Mouse (Mus musculus): ENCODE results near the gene Notch1.

Gene Notch1

GRCm38 (mm10) chr2:26529881-26530280 lies 13.4 kb upstream of the Notch1 start:
- DNase-seq (ENCODE audit: low read depth, low spot score), result no peak

GRCm38 (mm10) chr2:26529221-26529805 lies 12.8 kb upstream of the Notch1 start:
- DNase-seq (ENCODE audit: low read depth, low spot score), result no peak

GRCm38 (mm10) chr2:26526443-26527257 lies 10.2 kb upstream of the Notch1 start:
- DNase-seq (ENCODE audit: low read depth, low spot score), result no peak

DNA sequence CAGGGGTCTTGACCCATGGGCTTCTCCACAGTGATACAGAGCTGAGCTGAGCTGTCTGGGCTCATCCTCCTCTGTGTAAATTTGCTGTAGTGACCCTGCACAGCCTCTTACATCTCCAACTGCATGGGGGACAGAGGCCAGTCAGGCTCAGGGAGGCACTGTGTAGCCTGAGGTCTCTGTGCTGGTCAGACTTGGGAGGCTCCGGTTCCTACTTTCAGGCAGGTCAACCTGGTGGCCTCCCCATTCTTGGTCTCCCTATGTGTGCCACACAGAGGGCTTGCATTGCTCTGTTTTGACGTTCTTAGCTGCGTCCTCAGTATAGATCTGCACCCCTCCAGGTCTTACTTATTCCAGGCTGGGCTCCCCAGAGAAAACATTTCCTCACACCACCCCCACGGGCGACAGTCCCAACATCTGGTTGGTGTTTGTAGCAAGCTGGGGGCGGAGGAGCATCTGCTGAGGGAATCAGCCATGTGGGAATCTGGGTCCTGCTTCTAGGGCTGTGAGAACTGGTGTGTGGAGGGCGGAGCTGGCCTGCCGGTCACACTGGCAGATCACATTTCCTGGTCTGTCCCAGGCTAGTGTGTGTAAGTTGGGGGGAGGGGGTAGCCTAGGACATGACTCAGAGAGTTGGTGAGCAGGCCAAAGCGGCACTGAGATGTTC lies 9.0 kb upstream of the Notch1 start:
- no peak for DNase-seq (ENCODE audit: low read depth, low spot score)

- DNase-seq (ENCODE audit: low read depth, low spot score), result no peak
Measured at GRCm38 (mm10) chr2:26522327-26522726, 5.9 kb upstream of the Notch1 start.

DNA sequence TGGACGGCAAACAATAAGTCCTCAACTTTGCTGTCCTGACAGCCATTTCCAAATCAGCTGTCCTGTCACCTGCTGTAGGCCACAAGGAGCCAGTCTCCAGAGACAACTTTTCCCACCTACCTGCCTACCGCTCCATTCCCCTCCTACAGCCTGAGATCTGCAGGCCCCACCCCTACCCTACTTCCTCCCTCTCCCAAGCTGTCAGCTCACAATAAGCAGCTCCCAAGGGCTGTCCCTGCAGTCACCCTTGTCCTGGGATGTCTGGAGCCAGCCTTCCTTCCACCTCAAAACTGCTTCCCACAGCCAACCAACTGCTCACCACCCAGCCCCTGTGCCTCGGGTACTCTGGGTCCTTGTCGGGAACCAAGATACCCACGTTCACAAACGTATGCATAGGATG lies 3.3 kb upstream of the Notch1 start:
- no peak for DNase-seq (ENCODE audit: low read depth, low spot score)

DNA sequence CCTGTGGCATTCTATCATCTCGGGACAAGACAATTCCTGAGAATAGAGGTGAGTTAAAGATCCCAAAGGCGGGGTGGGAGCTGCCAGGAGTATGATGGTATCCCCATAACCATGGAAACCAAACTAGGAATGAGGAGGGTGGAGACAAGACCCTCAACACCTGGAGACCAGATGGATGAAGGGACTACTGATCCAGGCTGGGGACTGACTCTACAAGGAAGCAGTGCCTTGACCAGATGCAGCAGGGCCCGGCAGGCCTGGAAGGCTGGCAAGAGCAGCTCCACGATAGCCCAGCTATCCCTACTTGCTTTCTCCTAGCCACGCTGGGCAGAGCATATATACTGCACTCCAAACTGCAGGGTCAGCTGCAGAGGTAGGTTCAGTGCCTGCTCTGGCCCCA lies 524 bp upstream of the Notch1 start:
- no peak for DNase-seq (ENCODE audit: low read depth, low spot score)

DNA sequence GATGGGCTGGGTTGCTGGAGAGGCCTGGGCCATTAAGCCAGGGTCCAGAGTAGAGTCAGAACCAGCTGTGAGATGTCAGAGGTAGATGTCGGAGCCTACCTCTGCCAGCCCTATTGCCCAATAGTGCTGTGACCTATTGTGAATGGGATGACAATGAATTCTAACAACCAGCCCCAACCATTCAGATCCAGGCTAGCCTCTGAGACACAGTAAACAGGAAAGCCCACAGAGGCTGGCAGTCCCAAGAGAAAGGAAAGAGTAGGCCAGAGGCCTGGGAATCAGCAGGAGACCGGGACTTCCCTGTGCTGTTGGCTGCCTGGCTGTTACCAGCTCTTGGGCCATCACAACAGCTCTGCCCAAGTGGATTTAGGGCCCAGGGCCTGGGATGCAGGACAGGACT lies 1.1 kb downstream of the Notch1 start:
- DNase-seq (ENCODE audit: low read depth, low spot score), result no peak

GRCm38 (mm10) chr2:26513105-26513745 lies 3.2 kb downstream of the Notch1 start:
- DNase-seq (ENCODE audit: low read depth, low spot score), result no peak

DNA sequence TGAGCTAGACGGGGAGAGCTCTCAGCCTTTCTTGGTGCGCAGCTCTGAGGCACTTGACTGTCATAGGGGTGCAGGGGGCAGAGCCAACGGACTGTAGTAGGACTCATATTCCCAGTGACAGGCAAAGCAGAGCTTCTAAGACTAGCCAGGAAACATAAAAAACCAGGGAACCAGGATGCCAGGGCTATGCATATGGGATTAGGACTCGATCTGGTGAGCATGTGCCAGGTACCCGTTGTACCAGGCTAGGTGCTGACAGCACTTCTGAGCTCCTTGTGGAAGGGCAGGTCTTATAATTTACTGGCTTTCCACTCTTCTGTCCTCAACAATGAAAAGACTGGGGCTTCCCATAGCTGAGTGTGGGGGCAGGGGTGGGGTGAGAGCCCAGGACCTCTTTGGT lies 7.8 kb downstream of the Notch1 start:
- DNase-seq (ENCODE audit: low read depth, low spot score), result no peak

GRCm38 (mm10) chr2:26507961-26508391 lies 8.5 kb downstream of the Notch1 start:
- no peak for DNase-seq (ENCODE audit: low read depth, low spot score)

DNA sequence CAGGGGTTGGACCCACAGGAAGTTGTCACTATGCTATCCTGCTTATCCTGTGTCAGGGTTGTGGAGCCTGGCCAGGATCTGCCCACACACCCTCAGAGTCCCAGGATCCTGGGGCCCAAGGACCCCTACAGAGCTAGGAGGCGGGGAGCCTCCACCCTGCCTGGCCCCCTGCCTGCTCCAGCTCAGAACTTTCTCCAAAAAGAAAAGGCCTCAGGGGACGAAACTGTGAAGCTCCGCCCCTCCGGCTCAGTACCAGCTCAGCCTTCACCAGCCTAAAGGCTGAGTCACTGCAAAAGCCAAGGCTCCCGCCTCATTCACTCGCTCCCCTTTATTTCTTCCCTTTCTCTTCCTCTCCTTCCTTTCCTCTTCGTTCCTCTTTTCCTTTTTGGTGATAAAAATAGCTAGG lies 9.0 kb downstream of the Notch1 start:
- no peak for DNase-seq (ENCODE audit: low read depth, low spot score)

- DNase-seq (ENCODE audit: low read depth, low spot score), result no peak
Measured at GRCm38 (mm10) chr2:26506746-26507280, 9.7 kb downstream of the Notch1 start.

DNA sequence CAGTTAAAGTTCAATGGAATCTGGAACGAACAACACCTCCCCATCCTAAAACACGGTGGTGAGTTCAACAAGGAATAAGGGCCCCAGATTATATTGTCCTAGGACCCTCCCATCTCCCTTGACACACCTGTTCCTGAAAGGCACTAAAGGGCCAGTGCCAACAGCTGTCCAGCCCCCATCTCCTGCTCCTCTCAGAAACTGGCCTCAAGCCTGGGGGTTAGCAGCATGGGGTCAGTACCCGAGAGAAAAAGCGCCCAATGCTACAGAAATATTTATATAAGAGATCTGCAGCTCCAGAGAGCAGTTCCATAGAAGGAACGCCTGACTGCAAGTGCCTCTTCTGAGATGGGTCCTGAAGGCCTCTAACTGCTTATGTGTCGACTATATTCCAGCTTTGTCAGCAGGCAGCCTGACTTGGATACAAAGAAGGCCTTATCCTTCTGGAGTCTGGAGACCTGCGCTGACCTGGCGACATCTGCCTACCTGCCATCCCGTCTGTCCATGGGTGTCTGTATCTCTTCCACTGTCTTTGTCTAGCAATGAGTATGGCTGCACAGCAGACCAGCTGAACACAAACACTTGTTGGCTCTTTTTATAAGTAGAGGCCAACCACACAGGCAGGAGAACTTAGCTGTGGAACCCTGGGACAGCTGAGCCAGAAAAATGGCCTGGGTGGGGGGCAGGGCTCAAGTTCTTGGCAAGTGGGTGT lies 11.5 kb downstream of the Notch1 start:
- DNase-seq (ENCODE audit: low read depth, low spot score), result no peak

DNA sequence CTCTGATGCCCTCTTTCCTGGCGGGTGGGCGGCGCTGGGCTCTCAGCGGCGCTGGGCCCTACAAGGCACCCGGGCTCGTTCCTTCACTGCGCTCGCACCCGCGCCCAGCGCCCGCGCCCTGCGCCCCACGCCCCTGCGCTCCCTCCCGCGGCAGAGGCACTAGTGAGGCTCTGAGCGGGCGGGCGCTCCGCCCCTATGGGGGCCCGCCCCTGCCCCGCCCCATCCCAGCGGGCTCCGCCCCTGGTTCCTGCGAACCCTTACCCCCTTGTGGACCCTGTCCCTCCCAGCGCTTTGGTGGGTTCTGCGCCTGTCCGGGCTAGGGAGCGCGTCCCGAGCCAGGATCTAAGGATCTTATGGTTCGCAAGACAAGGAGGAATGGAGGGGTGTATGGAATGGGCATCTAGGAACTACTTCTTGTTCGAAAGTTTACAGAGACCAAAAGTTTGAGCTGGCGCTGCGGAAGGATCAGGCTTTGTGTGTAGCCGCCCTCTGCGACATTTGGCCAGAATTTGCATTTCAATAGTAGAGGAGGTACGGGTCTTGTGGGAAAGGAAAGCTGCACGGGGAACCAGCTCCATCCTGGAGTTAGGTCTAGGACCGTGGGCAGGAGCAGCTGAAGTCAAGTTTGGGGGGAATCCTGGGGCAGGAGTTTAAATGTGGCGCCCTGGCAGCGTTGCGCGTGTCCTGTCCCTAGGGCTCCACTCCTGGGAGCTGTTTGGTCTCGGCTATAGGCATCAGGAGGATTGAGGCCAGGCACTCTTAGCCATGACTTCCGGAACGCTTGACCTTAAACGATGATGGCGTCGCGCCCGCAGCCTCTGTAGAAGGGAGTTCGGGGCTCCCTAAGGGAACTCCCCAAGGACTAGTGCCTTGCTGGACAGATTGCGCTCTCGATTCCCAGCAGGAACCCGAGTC lies 12.5 kb downstream of the Notch1 start:
- no peak for DNase-seq (ENCODE audit: low read depth, low spot score)

DNA sequence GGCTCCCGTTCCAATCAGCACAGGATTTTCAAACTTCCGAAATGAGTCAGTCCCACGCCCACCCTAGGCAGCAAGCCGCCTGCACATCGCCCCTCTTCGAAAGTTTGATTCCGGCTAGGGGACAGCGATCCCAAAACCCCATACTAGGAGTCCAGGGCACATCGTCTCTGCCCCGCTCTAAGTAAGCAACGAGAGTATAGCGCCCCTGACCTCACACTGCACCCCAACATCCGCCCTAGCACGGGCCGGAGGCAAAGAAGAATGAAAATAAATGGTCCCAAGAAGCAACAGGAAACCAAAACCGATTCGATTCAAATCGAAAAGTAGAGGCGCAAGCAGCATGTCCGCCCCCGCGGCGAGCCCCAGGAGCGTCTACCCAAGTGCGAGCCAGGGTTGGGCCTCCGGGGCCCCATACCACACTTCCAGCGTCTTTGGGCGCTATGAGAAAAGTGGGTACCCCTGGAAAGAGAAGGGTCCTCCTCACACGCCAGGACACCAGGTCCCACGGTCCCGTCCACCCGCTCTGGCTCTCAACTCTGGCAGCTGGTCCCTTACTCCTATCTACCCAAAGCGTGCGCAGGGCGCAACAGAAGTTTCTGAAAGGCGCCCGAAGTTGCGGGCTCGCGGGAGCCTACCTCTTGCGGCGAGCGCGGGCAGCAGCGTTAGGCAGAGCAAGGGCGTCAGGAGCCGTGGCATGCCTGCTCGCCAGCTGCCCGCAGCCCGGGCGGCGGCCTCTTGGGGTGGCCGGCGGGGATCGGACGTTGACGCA lies 13.4 kb downstream of the Notch1 start:
- DNase-seq (ENCODE audit: low read depth, low spot score), result no peak

- no peak for DNase-seq (ENCODE audit: low read depth, low spot score)
Measured at GRCm38 (mm10) chr2:26502299-26502862, 14.1 kb downstream of the Notch1 start.

DNA sequence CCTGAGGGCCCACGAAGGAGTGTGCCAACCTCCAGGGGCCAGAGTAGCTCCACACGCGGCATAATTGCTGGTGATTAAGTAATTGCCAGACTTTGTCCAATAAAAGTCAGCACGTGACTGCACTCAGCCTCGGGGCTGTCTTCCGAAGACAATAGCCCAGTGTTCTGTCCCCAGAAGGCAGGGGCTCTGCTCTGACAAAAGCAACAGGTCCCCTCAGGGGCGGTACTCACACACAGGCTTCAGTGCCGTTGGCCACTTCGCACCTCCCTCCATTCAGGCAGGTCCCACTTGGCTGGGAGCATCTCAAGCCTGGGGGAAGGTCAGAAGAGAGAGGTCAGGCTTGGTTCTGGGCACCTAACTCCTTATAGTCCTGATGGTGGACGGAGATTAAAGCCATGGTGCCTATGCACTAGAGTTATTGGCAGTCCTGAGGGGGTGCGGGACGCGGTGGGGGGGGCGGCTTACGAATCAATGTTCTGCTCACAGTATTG lies 14.8 kb downstream of the Notch1 start:
- no peak for DNase-seq (ENCODE audit: low read depth, low spot score)

All from retina, adult 2 months (tissue).